ENCODE assay signal across 8 mouse cellular contexts in the genomic region with DNA sequence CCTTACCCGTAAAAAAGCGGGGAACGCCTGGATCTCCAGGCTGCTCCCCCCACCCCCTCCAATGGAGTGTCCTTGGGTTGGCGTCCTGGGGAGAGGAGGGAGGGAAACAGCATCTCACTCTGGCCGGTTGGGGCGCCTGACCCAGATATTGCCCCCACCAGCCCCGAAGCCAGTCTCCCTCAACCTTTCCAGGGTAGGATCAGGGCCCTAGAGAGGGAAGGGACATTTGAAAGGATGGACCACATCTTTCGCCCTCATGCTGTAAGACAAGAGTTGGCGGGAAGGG. TPM values are rescaled to one million over a fixed set of nuclear protein-coding genes. Genes with fewer than 3 reads are reported as not detected.
DNase-seq lines count a peak whose midpoint lies in the region; ATAC-seq and TF ChIP-seq lines count a peak whose summit lies in the region.

No protein-coding gene starts in this region.

- peaks cover 46% of the 10 kb centered on the region for H3K4me1 ChIP-seq in heart, embryonic 15.5 days (replicated peaks)
- peaks cover 16 to 39% of the 10 kb centered on the region in 2 experiments for H3K4me1 ChIP-seq in MEL (ENCODE audit: control insufficient read depth in 1 of 2, insufficient read depth in 2 of 2, low read length in 2 of 2)
- peaks cover 51% of the 10 kb centered on the region for H3K4me1 ChIP-seq in forebrain, embryonic 15.5 days
- peaks cover 31% of the 10 kb centered on the region for H3K4me1 ChIP-seq in liver, postnatal 0 days (ENCODE audit: insufficient read depth)

- intact Hi-C loops in heart, postnatal 14 days (cut with DNase I): no loop called here
- intact Hi-C loops in left cerebral cortex, postnatal 25 days (cut with DNase I): no loop called here

- peak overlapping the region; percentile 57 for H3K4me3 ChIP-seq in heart, embryonic 15.5 days
- peak overlapping the region; percentile 67 to 82; a peak in 1 of 4 replicates for H3K4me3 ChIP-seq in MEL (ENCODE audit: control insufficient read depth in 1 of 2, insufficient read depth in 1 of 2, low read depth in 2 of 2, low read length in 2 of 2)
- H3K4me3 ChIP-seq in forebrain, embryonic 15.5 days: peak overlapping the region; percentile 53; the same call in 1 of the 2 replicates
- H3K4me3 ChIP-seq in liver, postnatal 0 days (ENCODE audit: low read depth, low read length): no peak overlapping the region

- no peak overlapping the region for H3K27ac ChIP-seq in heart, embryonic 15.5 days
- no peak overlapping the region for H3K27ac ChIP-seq in MEL (ENCODE audit: control insufficient read depth, low read depth, low read length)
- H3K27ac ChIP-seq in forebrain, embryonic 15.5 days (replicated peaks): no peak overlapping the region
- no peak overlapping the region for H3K27ac ChIP-seq in liver, postnatal 0 days (ENCODE audit: low read depth)

- WGBS in heart, embryonic 15.5 days: 12% methylated on average over 9 of the region's 9 CpGs
- WGBS in forebrain, embryonic 15.5 days: 15% methylated on average over 9 of the region's 9 CpGs
- WGBS in liver, postnatal 0 days (ENCODE audit: insufficient replicate concordance): 12% methylated on average over 8 of the region's 9 CpGs

- H3K27me3 ChIP-seq in heart, embryonic 15.5 days: peaks cover 32% of the 10 kb centered on the region
- H3K27me3 ChIP-seq in MEL (ENCODE audit: control insufficient read depth in 1 of 2, insufficient read depth in 2 of 2, low read length in 2 of 2): no peaks in the 10 kb centered on the region
- peaks cover 6% of the 10 kb centered on the region; the same call in 1 of the 2 replicates for H3K27me3 ChIP-seq in forebrain, embryonic 15.5 days
- H3K27me3 ChIP-seq in liver, postnatal 0 days (ENCODE audit: insufficient read depth, low read length): peaks cover 42% of the 10 kb centered on the region

- TF ChIP-seq EP300 in MEL (IDR thresholded peaks at IDR 0.05; ENCODE audit: low read depth in 1 of 2, low read length in 2 of 2): no peak
- TF ChIP-seq EP300 in liver, postnatal 0 days (IDR thresholded peaks at IDR 0.05; ENCODE audit: low read depth): no peak

- H3K9ac ChIP-seq in heart, embryonic 15.5 days: peak overlapping the region; percentile 64; the same call in 1 of the 2 replicates
- H3K9ac ChIP-seq in MEL (ENCODE audit: control insufficient read depth, low read depth, low read length, poor library complexity, severe bottlenecking): peak overlapping the region; percentile 70
- no peak overlapping the region; the same call in 1 of the 2 replicates for H3K9ac ChIP-seq in forebrain, embryonic 15.5 days (replicated peaks)
- no peak overlapping the region for H3K9ac ChIP-seq in liver, postnatal 0 days (replicated peaks)

- no peaks in the 10 kb centered on the region for H3K36me3 ChIP-seq in heart, embryonic 15.5 days
- peaks cover 0 to 33% of the 10 kb centered on the region in 2 experiments; a peak in 2 of 4 replicates for H3K36me3 ChIP-seq in MEL (ENCODE audit: control insufficient read depth in 1 of 2, insufficient read depth in 2 of 2, low read length in 2 of 2)
- H3K36me3 ChIP-seq in forebrain, embryonic 15.5 days: no peaks in the 10 kb centered on the region
- no peaks in the 10 kb centered on the region for H3K36me3 ChIP-seq in liver, postnatal 0 days (replicated peaks; ENCODE audit: insufficient read depth, low read length)

- peak overlapping the region; percentile 96 for H3K4me2 ChIP-seq in heart, embryonic 15.5 days
- peak overlapping the region; percentile 85 for H3K4me2 ChIP-seq in forebrain, embryonic 15.5 days (replicated peaks)
- no peak overlapping the region for H3K4me2 ChIP-seq in liver, postnatal 0 days (ENCODE audit: low read depth, low read length)

- TF ChIP-seq RAD21 in MEL (IDR thresholded peaks at IDR 0.05; ENCODE audit: low read depth, low read length): no peak

- H3K79me2 ChIP-seq in MEL (ENCODE audit: control insufficient read depth, insufficient read depth, low read length, poor library complexity): peaks cover 15% of the 10 kb centered on the region

- ATAC-seq in heart, embryonic 15.5 days (replicated peaks; ENCODE audit: insufficient number of reproducible peaks, insufficient read depth, low FRiP score, low read depth): no peak
- ATAC-seq in forebrain, embryonic 15.5 days (replicated peaks): no peak
- no peak for ATAC-seq in liver, postnatal 0 days
- ATAC-seq in erythroblast, adult 5-6 weeks (replicated peaks; ENCODE audit: low FRiP score, poor library complexity, severe bottlenecking): no peak

- TF ChIP-seq CTCF in MEL (IDR thresholded peaks at IDR 0.05 in 2 of 3, conservative IDR thresholded peaks at IDR 0.05 in 1 of 3; ENCODE audit: control insufficient read depth in 1 of 3, insufficient read depth in 1 of 3, low read depth in 2 of 3, low read length in 3 of 3, poor library complexity in 1 of 3, severe bottlenecking in 1 of 3): 0 out of 6 replicates have a peak, but pooled peaks of 1 of the 3 experiments have one; percentile 11
- TF ChIP-seq CTCF in liver, postnatal 0 days (IDR thresholded peaks at IDR 0.05; ENCODE audit: low read depth): peak; percentile 6; the same call in 1 of the 2 replicates

- H3K9me3 ChIP-seq in heart, embryonic 15.5 days (replicated peaks): no peaks in the 10 kb centered on the region
- no peaks in the 10 kb centered on the region for H3K9me3 ChIP-seq in MEL (replicated peaks; ENCODE audit: insufficient read depth, low read length)
- H3K9me3 ChIP-seq in forebrain, embryonic 15.5 days: no peaks in the 10 kb centered on the region
- H3K9me3 ChIP-seq in liver, postnatal 0 days (ENCODE audit: low read length): no peaks in the 10 kb centered on the region

- no peak for DNase-seq in heart, postnatal 14 days
- peak; percentile 23 for DNase-seq in MEL (ENCODE audit: low read depth, low spot score)
- DNase-seq in liver, postnatal 0 days: no peak
- DNase-seq in left cerebral cortex, postnatal 25 days (ENCODE audit: low spot score in 2 of 2): no peak
- DNase-seq in kidney, adult 11 months: no peak

- no peak for TF ChIP-seq POLR2A in MEL (IDR thresholded peaks at IDR 0.05; ENCODE audit: control insufficient read depth in 1 of 2, insufficient read depth in 1 of 2, low read depth in 1 of 2, low read length in 2 of 2, poor library complexity in 1 of 2)

RNA-seq across cellular contexts. Expression of a gene that starts 1.0 kb away (rescaled TPM):
- 0.77 and 1.1 TPM in 2 replicates for polyA plus RNA-seq in heart, embryonic 15.5 days (2015; fragmentation: Nextera tagmentation; extraction: Ambion mirVana)
- total RNA-seq in heart, postnatal 14 days (2021): under 1 TPM; 0.51 to 0.67 TPM
- total RNA-seq in MEL (2012; rRNA removed): 3.0 and 3.8 TPM in 2 replicates
- polyA plus RNA-seq in MEL (2012; ENCODE audit: insufficient read depth in 1 of 2, insufficient read length in 2 of 2, low read depth in 1 of 2, low replicate concordance in 2 of 2, missing spikeins in 1 of 2): 1 to 10 TPM in 1 of 2 experiments, not detected in 1; 6.2 TPM
- polyA plus RNA-seq in forebrain, embryonic 15.5 days (2015; fragmentation: Nextera tagmentation; extraction: Ambion mirVana): 5.1 and 6.2 TPM in 2 replicates
- polyA plus RNA-seq in liver, postnatal 0 days (2015; fragmentation: Nextera tagmentation; extraction: Ambion mirVana): 0.20 TPM in 2 replicates
- 10 to 100 TPM; 67.1 to 68.0 TPM for total RNA-seq in left cerebral cortex, postnatal 25 days (2021)
- not detected in 2 replicates for total RNA-seq in erythroblast, adult 5-6 weeks (2015; ENCODE audit: low replicate concordance)
- not detected in 2 replicates for total RNA-seq in erythroblast, adult 5-6 weeks (2017; ENCODE audit: low replicate concordance)

RNA-seq across cellular contexts. Expression of a gene that starts 3.3 kb away (rescaled TPM):
- polyA plus RNA-seq in heart, embryonic 15.5 days (2015; fragmentation: Nextera tagmentation; extraction: Ambion mirVana): 163 and 164 TPM in 2 replicates
- 10 to 100 TPM; 54.0 to 61.4 TPM for total RNA-seq in heart, postnatal 14 days (2021)
- total RNA-seq in MEL (2012; rRNA removed): 57.6 and 58.6 TPM in 2 replicates
- polyA plus RNA-seq in MEL (2012; ENCODE audit: insufficient read depth in 1 of 2, insufficient read length in 2 of 2, low read depth in 1 of 2, low replicate concordance in 2 of 2, missing spikeins in 1 of 2): 10 to 100 TPM in 1 of 2 experiments, not detected in 1; 89.8 TPM
- polyA plus RNA-seq in forebrain, embryonic 15.5 days (2015; fragmentation: Nextera tagmentation; extraction: Ambion mirVana): 166 and 170 TPM in 2 replicates
- polyA plus RNA-seq in liver, postnatal 0 days (2015; fragmentation: Nextera tagmentation; extraction: Ambion mirVana): 71.5 and 72.0 TPM in 2 replicates
- 10 to 100 TPM; 59.0 to 60.5 TPM for total RNA-seq in left cerebral cortex, postnatal 25 days (2021)
- total RNA-seq in erythroblast, adult 5-6 weeks (2015; ENCODE audit: low replicate concordance): 33.2 and 43.7 TPM in 2 replicates
- 12.7 and 24.8 TPM in 2 replicates for total RNA-seq in erythroblast, adult 5-6 weeks (2017; ENCODE audit: low replicate concordance)

RNA-seq across cellular contexts. Expression of a gene that starts 3.5 kb away (rescaled TPM):
- 12.7 and 17.2 TPM in 2 replicates for polyA plus RNA-seq in heart, embryonic 15.5 days (2015; fragmentation: Nextera tagmentation; extraction: Ambion mirVana)
- 1 to 10 TPM; 3.4 to 6.1 TPM for total RNA-seq in heart, postnatal 14 days (2021)
- 16.5 and 17.8 TPM in 2 replicates for total RNA-seq in MEL (2012; rRNA removed)
- polyA plus RNA-seq in MEL (2012; ENCODE audit: insufficient read depth in 1 of 2, insufficient read length in 2 of 2, low read depth in 1 of 2, low replicate concordance in 2 of 2, missing spikeins in 1 of 2): 10 to 100 TPM in 1 of 2 experiments, not detected in 1; 38.3 TPM
- polyA plus RNA-seq in forebrain, embryonic 15.5 days (2015; fragmentation: Nextera tagmentation; extraction: Ambion mirVana): 32.0 and 32.4 TPM in 2 replicates
- 4.1 and 5.6 TPM in 2 replicates for polyA plus RNA-seq in liver, postnatal 0 days (2015; fragmentation: Nextera tagmentation; extraction: Ambion mirVana)
- 10 to 100 TPM; 14.2 to 18.3 TPM for total RNA-seq in left cerebral cortex, postnatal 25 days (2021)
- 2.9 and 7.3 TPM in 2 replicates for total RNA-seq in erythroblast, adult 5-6 weeks (2015; ENCODE audit: low replicate concordance)
- 16.9 and 24.4 TPM in 2 replicates for total RNA-seq in erythroblast, adult 5-6 weeks (2017; ENCODE audit: low replicate concordance)

RNA-seq across cellular contexts. Expression of a gene that starts 13.2 kb away (rescaled TPM):
- 6.6 and 7.3 TPM in 2 replicates for polyA plus RNA-seq in heart, embryonic 15.5 days (2015; fragmentation: Nextera tagmentation; extraction: Ambion mirVana)
- under 1 TPM; 0.34 to 0.48 TPM for total RNA-seq in heart, postnatal 14 days (2021)
- total RNA-seq in MEL (2012; rRNA removed): 6.4 and 11.5 TPM in 2 replicates
- 10 to 100 TPM in 1 of 2 experiments, not detected in 1; 12.4 TPM for polyA plus RNA-seq in MEL (2012; ENCODE audit: insufficient read depth in 1 of 2, insufficient read length in 2 of 2, low read depth in 1 of 2, low replicate concordance in 2 of 2, missing spikeins in 1 of 2)
- polyA plus RNA-seq in forebrain, embryonic 15.5 days (2015; fragmentation: Nextera tagmentation; extraction: Ambion mirVana): 115 and 127 TPM in 2 replicates
- 0.87 and 1.3 TPM in 2 replicates for polyA plus RNA-seq in liver, postnatal 0 days (2015; fragmentation: Nextera tagmentation; extraction: Ambion mirVana)
- total RNA-seq in left cerebral cortex, postnatal 25 days (2021): 100 to 1,000 TPM; 141 to 143 TPM
- total RNA-seq in erythroblast, adult 5-6 weeks (2015; ENCODE audit: low replicate concordance): 1.7 and 15.2 TPM in 2 replicates
- 0.70 and 3.2 TPM in 2 replicates for total RNA-seq in erythroblast, adult 5-6 weeks (2017; ENCODE audit: low replicate concordance)

RNA-seq across cellular contexts. Expression of a gene that starts 42.1 kb away (rescaled TPM):
- 14.2 and 22.9 TPM in 2 replicates for polyA plus RNA-seq in heart, embryonic 15.5 days (2015; fragmentation: Nextera tagmentation; extraction: Ambion mirVana)
- total RNA-seq in heart, postnatal 14 days (2021): 10 to 100 TPM; 45.4 to 47.4 TPM
- total RNA-seq in MEL (2012; rRNA removed): 37.3 and 65.8 TPM in 2 replicates
- polyA plus RNA-seq in MEL (2012; ENCODE audit: insufficient read depth in 1 of 2, insufficient read length in 2 of 2, low read depth in 1 of 2, low replicate concordance in 2 of 2, missing spikeins in 1 of 2): 10 to 100 TPM in 1 of 2 experiments, not detected in 1; 84.9 TPM
- 127 and 138 TPM in 2 replicates for polyA plus RNA-seq in forebrain, embryonic 15.5 days (2015; fragmentation: Nextera tagmentation; extraction: Ambion mirVana)
- 7.8 and 8.7 TPM in 2 replicates for polyA plus RNA-seq in liver, postnatal 0 days (2015; fragmentation: Nextera tagmentation; extraction: Ambion mirVana)
- 100 to 1,000 TPM; 449 to 474 TPM for total RNA-seq in left cerebral cortex, postnatal 25 days (2021)
- 7.9 and 9.8 TPM in 2 replicates for total RNA-seq in erythroblast, adult 5-6 weeks (2015; ENCODE audit: low replicate concordance)
- 16.8 and 18.5 TPM in 2 replicates for total RNA-seq in erythroblast, adult 5-6 weeks (2017; ENCODE audit: low replicate concordance)

Comparison
In these comparisons a context has a peak if more than half of its experiments do, and no peak if none do; other contexts are left out.
1. H3K9ac ChIP-seq: peak in heart, embryonic 15.5 days (single experiment) and MEL (single experiment); none in forebrain, embryonic 15.5 days (single experiment) and liver, postnatal 0 days (single experiment).
2. RNA of a gene that starts 1.0 kb away (total RNA-seq): 67.1 to 68.0 TPM in left cerebral cortex, postnatal 25 days; 3.0 to 3.8 TPM in MEL, 0.51 to 0.67 TPM in heart, postnatal 14 days and not detected in erythroblast, adult 5-6 weeks; every median in the first group is over 10 times any median in the second.